Mouse (Mus musculus) urinary bladder, adult 18-20 months (tissue): Measurements from ENCODE around the gene Rsph6a.

Experiments used
- DNase-seq, 2 experiments: peaks; one replicate each; pipeline ENCODE4 v3.0.0; 2022; ENCODE audit warnings: low spot score in 2 of 2, mixed read lengths in 2 of 2

Gene Rsph6a

DNA sequence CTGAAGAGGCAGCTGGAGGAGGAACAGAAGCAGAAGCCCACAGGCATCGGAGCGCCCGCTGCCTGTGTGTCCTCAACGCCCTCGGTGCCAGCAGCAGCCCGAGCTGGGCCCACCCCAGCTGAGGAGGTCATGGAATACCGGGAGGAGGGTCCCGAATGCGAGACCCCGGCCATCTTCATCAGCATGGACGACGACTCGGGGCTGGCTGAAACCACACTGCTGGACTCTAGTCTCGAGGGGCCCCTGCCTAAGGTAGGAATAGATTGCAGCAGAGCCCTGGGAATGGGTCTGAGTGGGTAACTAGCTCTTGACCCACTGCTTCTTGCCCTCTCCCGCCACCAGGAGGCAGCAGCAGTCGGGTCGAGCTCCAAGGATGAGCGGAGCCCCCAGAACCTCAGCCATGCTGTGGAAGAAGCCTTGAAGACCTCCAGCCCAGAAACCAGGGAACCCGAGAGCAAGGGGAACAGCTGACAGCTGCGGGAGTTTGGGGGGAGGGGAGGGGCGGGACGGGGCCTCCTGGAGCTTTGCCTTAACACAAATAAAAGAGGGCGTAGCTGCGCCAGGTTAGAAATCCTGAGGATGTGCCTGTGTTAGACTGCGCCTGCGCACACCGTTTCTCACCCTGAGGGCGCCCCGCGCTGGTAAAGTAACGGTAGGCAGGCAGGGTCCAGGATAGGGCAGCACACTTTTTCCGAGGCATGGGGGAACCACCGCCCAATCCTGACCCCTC is at the start of gene Rsph6a:
Rsph6a (plus strand) TSS at position 644 of the 730 bp plus-strand sequence.
- DNase-seq, result no peak

DNA sequence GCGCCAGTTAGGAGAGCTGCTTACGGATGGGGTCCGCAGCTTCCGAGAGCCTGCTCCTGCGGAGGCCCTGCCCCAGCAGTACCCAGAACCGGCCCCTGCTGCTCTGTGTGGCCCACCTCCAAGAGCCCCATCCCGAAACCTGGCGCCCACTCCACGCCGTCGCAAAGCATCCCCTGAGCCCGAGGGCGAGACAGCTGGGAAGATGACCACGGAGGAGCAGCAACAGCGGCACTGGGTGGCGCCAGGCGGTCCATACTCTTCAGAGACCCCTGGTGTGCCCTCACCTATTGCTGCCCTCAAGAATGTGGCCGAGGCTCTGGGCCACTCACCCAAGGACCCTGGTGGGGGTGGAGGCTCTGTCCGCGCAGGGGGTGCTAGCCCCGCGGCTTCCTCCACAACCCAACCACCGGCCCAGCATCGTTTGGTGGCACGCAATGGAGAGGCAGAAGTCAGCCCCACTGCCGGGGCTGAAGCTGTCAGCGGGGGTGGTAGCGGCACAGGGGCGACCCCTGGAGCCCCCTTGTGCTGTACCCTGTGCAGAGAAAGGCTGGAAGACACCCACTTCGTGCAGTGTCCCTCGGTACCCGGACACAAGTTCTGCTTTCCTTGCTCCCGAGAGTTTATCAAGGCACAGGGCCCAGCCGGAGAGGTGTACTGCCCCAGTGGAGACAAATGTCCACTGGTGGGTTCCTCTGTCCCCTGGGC is 48.9 kb upstream of the Rsph6a start:
- no peak for DNase-seq

DNA sequence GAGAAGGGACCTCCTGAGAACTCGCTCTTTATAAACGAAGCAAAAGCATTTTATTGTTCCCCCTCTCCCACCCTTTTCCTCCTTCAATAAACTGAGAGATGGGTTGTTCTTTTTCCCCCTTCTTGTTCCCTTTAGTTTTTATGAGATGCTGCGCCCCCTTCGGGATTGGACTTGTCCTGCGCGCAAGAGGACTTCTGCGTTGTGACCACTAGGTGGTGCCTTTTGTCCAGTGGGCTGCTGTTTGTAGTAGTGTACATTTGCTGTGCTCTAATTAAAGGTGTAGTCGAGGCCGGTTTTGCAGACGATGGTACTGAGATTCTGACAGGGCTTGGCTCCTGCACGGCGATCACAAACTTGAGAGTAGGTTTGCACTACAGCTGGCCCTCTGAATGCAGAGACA is 48.0 kb upstream of the Rsph6a start:
- DNase-seq, result peak; percentile 62 to 72

DNA sequence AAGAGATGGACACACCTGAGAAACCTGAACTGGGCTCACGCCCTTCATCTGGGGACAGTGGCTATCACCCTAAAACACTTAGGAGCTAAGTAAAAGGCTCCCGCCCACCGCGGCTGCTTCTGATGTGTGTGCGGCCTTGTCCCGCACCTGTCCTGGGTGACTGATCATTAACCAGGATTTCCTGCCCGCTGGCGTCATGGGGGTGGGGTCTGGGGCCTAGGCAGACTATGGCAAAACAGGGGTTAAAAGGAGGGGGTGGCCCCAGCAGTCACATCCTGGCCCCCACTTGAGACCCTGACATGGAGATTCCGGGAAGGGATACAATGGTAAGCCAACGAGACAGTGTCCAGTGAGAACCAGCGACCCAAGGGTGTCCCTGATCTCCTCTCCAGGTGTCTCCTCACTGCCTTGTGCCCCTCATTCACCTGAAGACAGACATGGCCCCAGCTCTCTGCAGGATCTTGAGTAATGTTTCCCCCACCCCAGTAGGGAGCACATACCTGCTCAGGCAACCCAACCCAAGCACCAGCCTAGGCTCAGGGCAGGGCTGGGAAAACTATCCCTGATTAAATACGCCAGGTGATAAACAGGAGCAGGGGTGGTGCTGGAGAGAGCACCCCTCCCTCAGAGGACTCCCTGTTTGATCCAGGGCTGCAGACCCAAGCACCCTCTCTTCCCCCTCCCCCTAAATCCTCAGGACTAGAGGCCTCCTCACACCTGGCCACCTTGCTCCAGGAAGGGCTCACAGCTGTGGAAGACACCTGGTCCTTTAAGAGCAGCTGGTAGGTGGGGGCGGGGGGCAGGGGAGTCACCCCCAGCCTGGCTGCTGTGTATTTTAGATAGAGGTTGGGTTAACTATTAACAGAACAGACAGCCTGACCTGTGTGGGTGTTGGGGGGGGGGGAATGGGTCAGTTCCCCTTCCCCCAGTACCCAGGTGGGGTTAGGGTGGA is 47.2 kb upstream of the Rsph6a start:
- DNase-seq, result no peak

DNA sequence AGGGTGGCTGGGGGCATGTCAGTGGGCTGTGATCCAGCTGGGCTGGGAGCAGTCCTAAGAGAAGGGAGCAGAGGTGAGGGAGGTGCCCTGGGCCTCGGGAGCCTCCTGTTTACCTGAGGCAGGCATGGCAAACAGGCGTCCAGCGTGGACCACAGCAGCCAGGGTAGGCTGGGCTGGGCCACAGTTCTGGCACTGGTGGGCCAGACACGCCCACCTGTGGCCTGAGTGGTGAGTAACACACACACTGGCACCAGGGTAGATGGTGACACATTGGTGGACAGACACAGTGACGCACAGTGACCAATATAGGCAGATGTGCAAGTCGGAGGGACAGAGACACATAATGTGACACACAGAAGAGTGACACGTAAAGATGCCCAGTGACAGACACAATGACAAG is 43.9 kb upstream of the Rsph6a start:
- DNase-seq, result no peak

DNA sequence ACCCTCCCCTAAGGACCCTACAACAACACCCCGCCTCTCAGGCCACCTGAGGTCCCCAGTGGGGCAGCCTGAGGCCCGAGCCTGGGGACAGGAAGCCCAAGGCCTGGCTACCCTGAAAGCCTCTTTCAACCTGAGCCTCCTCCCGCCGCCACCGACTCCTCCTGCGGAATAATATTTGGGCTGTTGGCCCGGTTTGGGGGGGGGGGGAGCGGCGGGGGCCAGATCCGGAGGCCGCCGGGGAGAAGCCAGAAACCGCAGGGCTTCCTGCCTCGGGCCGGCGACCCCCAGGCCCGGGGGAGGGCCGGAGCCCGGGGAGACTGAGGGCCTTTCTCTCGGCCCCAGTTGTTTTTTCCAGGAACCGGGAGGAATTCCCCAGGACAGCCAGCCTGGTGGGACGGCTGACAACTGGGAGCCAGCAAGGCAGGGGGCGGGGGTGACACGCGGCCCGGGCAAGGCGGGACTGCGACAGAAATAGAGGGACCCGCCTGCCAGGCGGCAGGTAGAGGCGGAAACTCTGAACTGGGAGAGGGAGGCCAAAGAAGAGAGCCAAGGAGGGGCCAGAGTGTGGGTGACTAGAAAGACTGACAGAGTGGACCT is 42.4 kb upstream of the Rsph6a start:
- no peak for DNase-seq

DNA sequence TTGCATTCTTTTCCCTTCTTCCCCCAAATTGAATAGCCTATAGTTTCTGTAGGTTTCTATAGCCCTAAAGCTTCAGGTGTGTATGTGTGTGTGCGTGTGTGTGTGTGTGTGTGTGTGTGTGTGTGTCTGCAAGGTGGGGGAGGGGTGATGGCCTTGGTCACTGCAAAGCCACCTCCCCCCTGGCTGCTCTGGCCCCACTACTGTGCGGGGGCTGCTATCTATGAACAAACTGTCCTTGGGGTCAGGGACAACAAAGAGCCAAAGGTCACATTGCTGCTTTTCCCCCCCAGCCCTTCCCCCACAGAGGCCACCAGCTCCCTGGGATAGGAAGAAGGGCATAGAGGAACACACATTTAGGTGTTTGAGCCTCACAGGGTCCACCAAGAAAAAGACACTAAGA is 41.6 kb upstream of the Rsph6a start:
- DNase-seq, result no peak

DNA sequence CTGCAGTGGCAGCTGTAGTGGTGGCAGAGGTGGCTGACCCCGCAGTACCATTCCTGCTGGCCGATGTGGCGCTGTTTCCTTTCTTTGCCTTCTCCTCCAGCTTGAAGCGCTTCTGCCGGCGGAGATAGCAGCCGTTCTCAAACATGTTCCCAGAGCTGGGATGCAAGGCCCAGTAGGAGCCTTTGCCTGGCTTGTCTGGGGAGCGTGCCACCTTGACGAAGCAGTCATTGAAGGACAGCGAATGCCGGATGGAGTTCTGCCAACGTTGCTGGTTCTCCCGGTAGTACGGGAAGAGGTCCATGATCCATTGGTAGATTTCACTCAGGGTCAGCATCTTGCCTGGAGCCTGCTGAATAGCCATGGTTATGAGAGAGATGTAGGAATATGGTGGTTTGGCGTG is 40.0 kb upstream of the Rsph6a start:
- no peak for DNase-seq

DNA sequence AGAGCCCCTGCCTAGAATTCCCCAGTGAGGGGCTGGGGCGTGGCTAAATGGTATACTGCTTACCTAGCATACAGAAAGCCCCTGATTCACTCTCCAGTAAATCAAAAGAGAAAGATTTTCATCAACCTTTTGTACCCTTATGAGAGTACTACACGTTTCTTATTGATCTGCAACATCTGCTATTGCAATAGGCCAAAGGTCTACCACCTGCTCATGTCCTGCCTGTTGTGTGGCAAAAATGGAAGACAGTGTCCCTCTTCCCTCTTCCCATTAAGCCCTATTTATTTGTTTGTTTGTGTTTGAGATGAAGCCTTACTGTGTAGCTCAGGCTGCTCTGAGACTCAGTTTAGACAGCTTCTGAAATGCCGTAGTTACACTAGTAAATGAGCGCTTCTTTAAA is 38.4 kb upstream of the Rsph6a start:
- no peak for DNase-seq

DNA sequence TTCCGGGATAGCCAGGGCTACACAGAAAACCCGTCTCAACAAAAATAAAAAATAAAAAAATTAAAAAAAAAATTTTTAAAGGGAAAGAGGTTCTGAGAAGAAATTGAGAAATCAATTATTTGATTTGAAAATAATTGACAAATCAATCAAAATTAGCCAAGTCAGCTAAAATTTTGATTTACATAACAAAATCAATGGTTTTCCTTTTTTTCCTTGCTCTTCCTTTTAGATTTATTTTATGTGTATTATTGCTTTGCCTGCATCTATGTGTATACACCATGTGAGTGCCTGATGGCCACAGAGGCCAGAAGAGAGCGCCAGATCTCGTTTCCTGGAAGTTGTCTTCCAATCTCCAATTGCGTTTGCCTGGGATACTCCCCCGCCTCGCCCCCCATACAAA is 36.6 kb upstream of the Rsph6a start:
- DNase-seq, result no peak

DNA sequence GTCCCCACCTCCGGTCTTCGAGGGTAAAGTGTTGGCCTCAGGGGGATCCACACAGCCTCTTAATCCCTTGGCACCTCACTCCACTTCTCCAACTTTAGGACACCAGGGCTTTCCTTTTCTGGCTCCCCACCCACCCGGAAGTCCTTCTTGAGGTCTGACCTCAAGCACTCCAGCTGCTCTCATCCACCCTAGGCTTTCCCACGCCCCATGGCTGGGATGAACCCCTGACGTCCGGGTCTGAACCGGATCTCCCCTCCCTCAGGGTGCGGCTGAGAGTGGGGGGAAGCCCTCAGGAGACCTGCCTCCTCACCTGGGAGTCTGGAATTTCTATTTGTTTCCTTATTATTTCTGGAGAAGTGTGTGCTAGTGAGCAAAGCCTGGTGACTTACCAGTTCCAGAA is 33.4 kb upstream of the Rsph6a start:
- DNase-seq, result no peak

DNA sequence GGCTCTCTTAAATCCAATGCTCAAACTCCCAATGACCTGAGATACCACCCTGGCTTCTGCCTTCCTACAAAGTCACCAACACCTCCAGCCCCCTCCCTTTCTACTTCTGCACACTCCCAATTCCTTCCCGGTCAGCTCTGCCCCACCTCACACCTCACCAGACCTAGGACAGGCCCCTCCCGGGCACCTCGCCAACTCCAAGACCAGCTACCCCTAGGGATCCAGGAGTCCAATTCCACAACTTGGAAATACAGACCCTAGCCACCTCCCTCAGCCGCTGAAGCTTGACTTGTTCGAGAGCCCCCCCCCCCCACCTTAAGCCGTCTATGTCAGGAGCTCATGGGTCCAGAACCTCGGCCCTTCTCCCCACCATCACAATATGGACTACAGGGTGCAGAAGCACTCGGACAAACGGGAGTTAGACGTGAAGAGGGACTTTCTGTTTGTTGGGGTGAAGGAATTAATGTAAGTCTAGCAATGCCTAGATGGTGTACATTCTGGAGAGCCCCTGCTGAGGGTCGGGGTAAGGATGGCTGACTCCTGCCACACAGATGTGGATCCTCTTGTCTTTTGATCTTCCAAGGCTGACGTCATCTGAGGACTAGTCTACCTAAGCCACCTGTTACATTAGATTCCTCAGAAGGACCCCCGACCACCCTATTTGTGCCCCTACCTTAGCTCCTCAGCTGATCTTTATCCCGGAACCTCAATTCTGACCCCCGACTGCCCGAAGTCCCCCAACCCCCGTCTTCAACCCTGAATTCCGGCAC is 32.1 kb upstream of the Rsph6a start:
- no peak for DNase-seq

DNA sequence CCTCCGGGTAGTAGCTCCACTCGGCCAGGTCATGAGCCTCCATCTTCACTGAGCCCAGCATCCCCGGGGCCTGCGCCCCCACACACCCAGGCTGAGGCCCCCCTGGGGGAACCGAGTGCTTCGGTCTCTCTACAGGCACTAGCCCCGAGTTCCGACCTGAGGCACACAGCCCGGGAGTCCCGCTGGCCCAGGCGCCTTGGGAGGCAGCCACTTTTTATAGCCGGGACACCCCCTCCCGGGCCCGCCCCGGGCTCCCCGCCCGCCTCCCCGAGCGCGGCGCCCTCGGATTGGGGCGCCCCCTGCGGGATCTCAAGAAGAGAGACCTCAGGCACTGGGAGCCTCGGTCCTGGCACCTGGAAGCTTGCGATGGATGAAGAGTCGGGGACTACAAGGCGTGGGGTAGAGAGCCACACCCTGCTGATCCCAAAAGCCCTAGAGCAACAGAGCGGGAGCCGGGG is 31.1 kb upstream of the Rsph6a start, which contains the start of gene Foxa3:
Foxa3 (minus strand) TSS at position 182 of the 458 bp plus-strand sequence.
- peak in 1 of 2 experiments; percentile 22 for DNase-seq

DNA sequence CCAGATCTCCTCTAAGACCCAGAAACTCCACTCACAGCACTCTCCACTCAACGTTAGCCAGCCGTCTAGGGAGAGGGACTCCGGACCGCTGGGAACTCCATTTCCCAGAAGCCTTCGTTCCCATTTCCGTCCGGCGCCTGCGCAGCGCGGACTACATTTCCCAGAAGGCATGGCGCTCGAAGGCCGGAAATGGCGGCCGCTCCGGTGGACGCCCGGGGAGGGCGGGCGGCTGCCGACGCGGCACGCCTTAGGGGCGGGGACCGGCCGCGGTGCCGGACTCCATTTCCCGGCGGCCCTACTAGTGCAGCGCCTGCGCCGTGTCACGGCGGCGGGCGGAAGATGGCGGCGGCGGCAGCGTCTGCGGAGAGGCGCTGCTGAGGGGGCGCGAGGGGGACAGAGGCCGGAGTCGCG is 30.4 kb upstream of the Rsph6a start, which contains the start of gene Sympk:
Sympk (plus strand) TSS at position 282 of the 411 bp plus-strand sequence.
- DNase-seq, result peak; percentile 75 to 95

DNA sequence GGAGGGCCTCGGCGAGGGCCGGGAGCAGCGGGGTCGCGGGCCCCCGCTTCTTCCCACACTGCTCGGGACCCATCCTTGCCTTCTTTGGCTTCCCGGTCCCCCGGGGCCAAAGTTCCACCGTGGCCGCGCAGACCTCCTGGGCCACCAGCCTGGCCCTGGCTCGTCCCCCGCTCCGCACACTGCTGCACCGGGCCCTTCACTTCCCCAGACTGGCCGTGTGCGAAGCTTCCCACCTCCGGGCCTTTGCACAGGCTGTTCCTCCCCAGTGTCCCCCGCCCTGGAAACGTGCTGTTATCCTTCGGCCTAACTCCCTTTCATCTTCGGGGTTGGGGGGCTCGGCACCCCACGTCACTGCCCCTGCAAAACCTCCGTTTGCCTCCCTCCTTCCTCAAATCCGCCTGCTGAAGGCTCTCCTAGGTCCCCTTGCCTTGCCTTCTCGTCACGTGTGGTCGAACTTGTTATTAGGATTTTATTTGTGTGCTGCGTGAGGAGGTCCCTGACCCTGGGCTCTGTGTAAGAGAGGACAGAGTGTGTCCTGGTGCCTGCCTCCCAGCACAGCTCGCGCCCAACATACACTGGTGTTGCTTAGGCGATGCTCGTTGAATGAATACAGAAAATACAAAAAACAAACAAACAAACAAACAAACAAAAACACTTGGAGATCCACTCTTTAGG is 29.8 kb upstream of the Rsph6a start:
- DNase-seq, result no peak

DNA sequence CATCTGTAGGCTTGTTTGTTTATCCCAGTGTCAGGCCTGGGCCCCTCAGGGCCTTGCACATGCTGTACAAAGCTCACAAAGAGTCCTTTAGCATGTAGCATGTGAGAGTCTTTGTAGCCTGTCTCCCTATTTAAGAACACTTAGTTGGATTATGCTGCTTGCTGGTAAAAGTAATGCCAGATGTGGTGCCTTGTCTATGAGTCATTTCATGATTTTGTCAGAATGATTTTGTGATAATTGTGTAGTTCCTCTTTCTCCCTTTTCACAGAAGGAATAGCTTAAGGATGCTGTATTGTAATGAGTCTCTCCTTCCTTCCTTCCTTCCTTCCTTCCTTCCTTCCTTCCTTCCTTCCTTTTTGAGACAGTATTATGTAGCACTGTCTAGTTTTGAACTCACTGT is 26.4 kb upstream of the Rsph6a start:
- no peak for DNase-seq

DNA sequence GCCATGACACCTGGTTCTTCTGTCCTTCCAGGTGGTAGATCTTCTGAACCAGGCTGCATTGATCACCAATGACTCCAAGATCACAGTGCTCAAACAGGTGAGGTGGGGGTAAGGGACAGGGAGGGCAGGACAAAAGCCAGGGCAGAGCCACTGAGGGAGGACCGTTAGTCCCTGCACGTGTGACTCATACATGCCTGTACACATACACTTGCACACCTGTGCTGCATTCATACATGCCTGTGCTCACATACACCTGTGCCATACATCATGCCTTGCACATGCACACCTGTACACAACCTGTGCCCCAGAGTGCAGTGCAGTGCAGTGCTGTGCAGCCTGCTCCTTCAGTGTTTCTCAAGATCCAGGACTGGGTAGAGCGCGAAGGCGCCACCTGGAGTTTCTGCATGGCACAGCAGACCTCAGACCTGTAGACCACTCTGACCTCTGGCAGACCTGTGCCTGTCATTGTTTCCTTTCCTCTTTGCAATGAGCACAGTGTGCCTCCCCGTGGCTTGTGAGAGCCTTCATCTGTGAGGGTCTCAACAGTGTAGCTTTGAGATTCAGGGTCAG is 25.3 kb upstream of the Rsph6a start:
- DNase-seq, result peak in 1 of 2 experiments; percentile 37

DNA sequence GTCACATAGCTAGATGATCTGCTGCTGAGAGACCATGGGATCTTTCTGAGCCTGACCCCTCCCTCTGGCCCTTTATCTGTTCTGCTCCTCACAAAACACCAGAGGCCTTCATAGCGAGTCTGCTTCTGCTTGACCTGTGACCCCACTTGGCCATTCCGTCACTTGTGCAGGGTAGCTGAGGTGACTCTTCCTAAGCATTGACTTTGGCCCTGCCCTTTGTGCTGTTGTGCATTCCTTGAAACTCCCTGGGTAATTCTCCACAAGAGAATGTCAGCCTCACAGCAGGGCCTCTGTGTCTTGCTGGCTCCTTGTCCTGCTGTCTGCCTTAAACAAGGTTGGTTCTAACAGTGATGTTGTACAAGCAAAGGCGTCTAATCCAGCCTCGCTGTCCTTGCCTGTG is 22.8 kb upstream of the Rsph6a start:
- DNase-seq, result no peak

DNA sequence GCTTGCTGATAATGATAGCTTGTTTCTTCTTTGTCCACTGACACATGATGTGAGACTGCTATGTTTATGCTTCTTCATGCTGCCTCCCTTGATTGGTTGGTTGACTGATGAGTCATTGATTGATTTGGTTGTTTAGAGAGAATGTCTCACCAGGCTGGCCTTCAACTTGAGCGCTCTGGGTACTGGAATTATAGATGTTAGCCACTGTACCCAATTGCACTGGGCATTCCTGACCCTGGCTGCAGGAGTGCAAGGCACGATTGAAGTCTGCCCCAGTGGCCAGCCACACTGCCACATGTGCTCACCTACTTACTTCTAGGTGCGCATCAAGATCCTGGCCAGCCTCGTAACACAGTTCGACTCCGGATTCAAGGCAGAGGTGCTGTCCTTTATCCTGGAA is 9.9 kb upstream of the Rsph6a start:
- no peak for DNase-seq
